Mouse (Mus musculus) neutrophil, adult 65 days (primary cell): ENCODE data around the gene Gpm6a. TPM values are rescaled to one million over a fixed set of nuclear protein-coding genes. Genes with fewer than 3 reads are reported as not detected.

ENCODE experiments used
- total RNA-seq: library from RNA; stranded (reverse); gene quantifications from 2 replicates; pipeline ENCODE4 v1.2.4, GENCODE M21; 2023

Gpm6a gene
- 0.22 TPM in 1 of 2 replicates, not detected in the other for total RNA-seq

DNA sequence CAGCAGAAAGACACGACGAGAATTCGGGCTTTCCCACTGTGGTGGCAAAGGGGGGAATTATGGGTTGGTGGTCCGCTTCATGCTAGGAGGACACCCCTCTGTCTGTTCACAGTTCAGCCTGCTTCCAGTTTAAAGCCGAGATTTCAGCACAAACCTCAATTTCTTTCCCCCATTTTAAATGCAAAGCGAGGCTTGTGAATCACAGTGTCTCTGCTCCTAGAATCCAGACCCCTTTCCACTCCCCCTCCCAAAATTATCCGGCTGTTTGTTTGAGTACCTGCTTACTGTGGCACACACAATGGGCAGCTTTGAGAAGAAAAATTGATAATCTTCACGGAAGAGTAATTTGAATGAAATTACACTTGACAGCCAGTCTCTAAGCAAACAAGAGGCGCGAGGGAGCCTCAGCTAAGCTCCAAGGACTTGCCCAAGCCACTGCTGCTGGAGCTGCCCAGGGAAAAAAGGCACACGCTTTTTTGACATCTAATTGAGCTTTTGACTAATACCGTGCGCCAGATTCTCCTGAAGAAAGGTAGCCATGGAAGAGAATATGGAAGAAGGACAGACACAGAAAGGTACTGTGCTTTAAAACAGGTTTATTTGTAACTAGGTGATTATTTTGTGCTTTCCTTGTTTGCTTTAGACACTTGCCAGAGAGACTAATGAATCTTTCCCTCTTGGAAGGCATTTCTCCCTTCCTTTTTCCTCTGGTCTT, at the start of gene Gpm6a:
TSS of gene Gpm6a (plus strand) at position 103 of the 715 bp plus-strand sequence.

Other genes with a start within 250 kb of the Gpm6a start
- gene Wdr17, start 67.7 kb upstream of the Gpm6a start, total RNA-seq: not detected in 2 replicates